Mouse (Mus musculus) lung, adult 2 months (tissue): Measurements from ENCODE around the gene Ano3.

Experiments
- CTCF ChIP-seq: fragments of 200-500 bp; IDR thresholded peaks from 2 replicates; pipeline ENCODE4 v1.5.1; 2011; ENCODE audit warnings: mild to moderate bottlenecking, low read length, control low read depth; ENCODE audit not compliant: insufficient read depth
- POLR2A ChIP-seq: fragments of 200-500 bp; IDR thresholded peaks from 2 replicates; pipeline ENCODE4 v1.6.1; 2011; ENCODE audit warnings: low read depth, mild to moderate bottlenecking, control low read depth, low read length, borderline replicate concordance; ENCODE audit errors: extremely low read depth

DNA sequence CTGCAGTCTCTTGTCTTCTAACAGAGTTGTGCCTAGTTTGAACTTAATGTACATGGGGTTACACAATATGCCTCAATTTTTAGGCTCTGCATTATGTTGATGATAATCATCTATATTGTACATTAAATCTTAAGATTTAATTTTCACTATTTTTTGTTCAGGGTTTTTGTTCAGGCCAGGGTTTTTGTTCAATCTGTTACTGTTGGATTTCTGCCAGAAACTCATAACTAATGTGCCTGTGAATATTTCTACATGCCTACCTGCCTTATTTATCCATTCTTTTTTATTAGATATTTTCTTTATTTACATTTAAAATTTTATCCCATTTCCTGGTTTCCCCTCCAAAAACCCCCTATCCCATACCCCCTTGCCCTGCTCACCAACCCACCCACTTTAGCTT lies 224.6 kb downstream of the Ano3 start:
- TF ChIP-seq CTCF (no peak), POLR2A (no peak)
